Mouse (Mus musculus) spleen, adult 18-20 months (tissue): ENCODE measurements around the gene Plpp1.
A peak's percentile ranks its signal among the peaks of the same experiment; 100 is the strongest.

Experiments
- DNase-seq, 2 experiments: peaks; one replicate each; pipeline ENCODE4 v3.0.0; 2022; ENCODE audit warnings: mixed read lengths in 2 of 2

Plpp1 gene

DNA sequence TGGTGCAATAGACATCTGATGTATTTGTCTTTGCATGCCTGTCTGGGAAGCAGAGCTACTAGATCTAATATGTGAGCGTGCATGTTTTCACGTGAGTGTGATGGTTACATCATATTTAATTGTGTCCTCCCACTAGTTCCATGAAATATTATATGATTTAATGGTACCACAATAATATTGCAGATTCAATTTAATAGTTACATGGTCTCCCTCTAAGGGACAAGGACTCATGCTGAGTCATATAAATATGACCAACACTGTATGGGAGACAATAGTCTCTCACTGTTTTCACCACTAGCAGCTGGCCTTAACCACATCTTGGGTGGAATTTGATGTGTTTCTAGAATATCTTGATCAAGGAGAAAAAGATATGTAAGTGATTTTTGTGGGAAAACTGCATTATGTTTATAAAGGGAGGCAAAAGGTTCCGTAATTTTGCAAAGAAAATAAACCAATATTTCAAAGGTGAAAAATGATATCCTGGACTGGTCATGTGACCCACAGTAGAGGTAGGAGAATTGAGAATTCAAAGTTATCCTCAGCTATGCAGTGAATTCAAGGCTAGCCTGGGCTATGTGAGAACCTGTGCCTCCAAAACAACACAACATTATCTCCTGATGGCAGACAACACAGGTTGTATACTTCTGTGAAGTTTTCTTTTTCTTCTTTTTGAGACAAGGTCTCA is 26.5 kb upstream of the Plpp1 start:
- no peak for DNase-seq

DNA sequence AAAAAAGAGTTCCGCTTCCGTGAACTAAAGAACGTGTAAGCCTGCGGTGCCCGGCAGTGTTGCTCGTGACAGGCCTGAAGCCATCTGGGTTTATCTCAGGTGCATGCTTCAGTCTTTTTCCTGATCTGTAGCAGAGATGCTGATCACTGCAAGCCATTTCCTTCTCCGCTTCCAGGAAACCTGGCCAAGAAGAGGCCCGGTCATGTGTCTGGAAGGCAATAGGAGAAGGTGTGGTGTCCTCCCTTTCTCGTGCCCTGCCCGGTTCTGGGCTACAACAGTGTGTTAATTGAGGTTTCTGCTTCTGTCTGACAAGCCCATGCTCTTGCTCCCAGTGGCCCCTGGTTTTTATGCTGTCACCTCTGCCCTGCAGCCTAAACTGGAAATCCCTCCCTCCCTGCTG is 24.7 kb upstream of the Plpp1 start:
- DNase-seq: no peak

DNA sequence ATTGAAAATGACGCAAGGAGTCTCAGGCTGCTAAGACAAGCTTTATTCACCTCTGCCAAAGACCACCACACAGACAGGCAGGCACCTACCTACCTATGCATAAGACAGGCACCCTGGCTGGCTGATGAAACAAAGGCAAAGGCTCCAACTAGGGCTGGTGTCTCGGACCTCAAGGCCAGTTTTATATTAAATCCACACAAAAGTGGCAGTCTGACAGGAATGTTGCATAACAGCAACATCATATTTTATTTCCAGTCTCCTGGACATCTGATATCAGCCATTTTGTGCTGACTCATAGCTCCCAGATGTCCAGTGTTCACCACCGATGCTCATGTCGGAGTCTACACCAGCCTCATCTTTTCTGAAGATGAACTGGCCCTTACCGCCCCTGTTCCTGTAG is 22.2 kb upstream of the Plpp1 start:
- no peak for DNase-seq

DNA sequence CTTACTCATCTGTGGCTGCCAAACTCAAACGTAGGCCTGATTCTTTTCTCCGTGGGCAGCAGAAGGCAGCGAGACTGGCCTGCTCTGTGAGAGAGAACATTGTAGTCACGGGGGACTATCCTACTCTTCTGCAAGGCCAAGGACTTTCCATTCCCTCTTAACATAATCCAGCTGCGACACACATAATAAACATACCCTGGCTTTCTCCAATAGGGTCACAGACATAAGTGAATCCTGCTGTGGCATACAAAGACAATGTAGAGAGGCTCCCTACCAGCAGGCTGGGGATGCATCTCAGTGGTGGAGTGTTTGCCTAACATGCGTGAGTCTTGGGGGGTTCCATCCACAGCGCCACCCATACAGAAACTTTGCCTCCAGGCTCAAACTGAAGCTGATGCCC is 15.3 kb upstream of the Plpp1 start:
- no peak for DNase-seq

DNA sequence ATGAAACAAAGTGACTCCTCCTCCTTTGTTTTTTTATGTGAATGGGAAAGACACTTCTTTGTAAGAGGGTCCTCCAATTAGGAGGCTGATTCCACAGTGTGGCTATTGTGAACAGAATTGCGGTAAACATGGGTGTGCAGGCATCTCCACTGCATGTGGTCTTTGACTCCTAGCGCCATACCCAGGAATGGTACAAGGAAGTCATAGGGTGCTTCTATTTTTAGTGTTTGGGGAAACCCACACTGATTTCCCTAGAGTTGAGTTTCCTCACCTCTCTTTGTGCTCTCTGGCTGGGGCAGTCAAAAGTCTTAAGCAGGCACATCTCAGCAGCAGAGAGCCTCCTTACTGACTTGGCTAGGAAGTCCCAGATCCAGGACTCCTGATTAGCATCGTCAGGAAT is 14.4 kb upstream of the Plpp1 start:
- DNase-seq: no peak

DNA sequence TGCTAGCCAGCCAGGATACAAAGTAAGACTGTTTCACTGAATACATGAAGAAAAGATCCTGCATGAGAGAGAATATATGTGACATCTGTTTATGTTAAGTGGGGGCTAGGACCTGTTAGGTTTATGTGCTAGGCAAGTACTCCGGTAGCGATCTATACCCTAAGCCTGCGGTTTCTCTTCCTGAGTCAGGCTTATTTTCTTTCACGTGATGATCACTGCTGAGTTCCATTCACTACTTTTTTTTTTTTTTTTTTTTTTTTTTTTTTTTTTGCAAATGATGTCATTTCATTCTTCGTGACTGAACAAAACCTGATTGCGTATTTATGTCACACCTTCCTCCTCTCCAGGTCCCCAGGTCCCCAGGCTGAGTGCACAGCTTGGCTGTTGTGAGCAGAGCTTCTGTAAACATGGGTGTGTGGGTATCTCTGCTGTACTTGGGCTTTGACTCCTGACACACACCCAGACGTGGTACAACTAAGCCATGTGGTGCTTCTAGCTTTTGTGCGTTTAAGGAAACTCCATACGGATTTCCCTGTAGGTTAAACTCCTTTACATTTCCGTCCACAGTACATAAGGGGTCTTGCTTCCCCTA is 13.6 kb upstream of the Plpp1 start:
- no peak for DNase-seq

DNA sequence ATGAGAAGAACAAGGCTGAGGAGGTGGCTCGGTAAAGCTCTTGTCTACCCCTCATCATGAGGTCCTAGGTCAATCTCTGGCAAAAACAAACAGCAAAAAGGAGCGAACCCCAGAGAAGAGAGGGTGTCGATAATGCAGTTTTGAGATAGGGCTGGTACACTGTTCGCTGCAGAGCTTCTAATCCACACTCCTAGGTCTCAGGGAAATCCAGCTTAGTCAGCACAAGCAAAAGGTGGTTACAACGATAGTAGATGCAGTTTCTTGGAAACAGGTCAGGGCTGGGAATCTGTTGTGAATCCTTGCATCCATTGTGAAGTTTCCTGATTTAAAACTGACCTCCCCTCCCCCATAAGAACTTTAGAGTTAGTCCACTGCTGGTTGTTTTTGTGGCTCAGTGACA is 9.8 kb upstream of the Plpp1 start:
- no peak for DNase-seq

DNA sequence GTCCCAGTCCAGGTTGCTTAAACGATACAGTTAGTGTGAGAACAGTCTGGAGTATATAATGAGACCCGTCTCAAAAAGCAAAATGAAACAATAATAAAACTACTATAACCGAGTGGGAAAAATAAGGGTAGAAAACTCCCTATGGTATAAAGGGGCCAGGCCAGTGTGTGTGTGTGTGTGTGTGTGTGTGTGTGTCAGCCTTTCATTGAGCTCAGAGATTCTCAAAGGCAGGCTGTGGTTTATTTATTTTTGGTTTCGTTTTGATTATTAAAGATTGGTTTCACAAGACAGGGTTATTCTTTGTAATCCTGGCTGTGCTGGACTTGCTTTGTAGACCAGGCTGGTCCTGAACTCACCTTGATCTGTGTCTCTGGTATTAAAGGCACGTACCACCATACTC is 8.7 kb upstream of the Plpp1 start:
- no peak for DNase-seq

DNA sequence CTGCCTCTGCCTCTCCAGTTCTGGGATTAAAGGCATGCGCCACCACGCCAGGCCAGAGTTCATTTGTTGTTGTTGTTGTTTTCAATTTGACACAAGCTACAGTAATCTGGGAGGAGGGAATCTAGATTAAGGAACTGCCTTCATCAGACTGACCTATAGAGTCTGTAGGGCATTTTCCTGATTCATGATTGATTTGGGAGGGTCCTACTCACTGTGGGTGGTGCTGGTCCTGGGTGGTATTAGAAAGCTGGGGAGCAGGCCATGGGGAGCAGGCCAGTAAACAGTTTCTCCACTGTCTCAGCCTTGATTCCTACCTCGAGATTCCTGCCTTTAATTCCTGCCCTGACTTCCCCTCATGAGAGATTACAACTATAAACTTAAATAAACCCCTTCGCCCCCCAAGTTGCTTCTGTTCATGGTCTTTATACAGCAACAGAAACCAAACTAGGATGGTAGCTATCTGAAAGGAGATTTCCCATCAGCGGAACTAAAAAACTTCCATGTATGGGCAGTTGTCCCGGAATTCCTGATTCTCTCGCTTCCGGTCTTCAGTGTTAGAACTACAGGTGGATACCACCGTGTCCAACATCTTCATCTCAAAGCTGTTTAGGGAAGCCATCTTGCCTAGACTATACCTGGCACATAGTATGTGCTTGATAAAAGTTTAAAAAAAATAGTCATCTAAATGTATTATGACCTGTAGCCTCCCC is 2.2 kb upstream of the Plpp1 start:
- DNase-seq: no peak

DNA sequence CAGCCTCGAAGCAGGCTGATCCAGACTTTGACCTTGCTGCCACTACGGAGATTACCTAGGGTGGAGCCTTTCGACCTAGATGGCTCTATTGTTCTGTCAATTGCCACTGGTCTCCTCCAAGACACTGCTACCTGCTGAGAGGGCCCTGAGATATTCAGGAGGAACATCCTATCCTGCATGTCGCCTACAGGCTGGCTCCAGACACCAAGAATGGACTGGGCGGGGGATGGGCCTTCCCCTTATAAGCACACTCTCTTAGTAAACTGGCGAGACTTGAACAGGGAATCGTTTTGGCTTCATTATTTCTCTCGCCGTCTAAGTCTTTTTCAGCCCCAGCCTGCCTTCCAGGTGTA is 1.7 kb upstream of the Plpp1 start:
- DNase-seq: no peak

DNA sequence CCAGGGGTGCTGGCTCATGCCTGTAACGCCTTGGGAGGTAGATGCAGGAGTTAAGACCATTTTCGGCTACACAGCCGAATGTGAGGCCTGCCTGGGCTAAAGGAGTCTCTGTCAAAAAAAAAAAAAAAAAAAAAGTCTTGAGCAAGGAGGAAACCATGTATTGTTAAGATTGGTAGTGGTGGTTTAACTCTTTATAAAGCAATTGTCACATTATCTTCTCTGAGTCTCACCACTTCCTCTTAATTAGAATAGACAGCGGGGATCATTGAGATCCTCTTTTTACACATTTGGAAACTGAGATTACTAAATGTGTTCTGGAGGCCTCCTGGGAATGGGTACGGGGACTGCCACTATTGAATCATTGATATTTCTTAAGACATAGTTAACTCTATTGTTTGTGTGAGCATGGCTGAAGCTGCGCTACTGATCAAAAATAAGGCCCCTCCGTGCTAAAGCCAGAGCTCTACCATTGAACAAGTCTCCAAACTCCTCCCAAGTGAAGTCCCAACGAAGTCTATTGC is 811 bp upstream of the Plpp1 start:
- peak in 1 of 2 experiments; percentile 3 for DNase-seq

DNA sequence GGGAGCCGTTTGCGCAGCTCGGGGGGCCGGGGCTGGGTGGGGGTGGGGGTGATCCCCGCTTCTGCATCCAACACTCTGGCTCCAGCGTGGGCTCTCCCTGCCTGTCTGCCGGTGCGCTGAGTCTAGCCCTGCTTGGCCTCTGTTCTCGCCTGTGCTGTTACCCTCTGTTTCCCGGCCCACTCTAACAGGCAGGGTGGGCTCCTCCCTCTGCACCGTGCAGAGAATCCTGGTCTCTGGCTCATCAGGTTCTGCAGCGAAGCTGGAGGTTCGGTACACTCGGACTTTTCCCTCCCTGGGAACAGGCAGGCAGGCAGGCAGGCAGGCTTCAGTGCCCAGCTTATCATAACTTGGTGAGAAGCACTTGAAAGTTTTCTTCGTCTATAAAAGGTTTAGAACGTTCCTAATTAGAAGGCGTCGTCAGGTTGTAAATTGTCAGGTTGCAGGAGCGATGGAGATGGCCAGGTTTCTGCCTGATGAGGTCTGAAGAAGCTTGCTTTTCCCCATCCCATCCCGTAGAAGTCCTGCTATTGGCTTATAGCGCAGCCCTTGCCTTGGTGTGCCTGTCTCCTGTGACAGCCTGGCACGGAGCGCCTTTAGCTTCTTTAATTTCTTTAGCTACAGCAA is 901 bp downstream of the Plpp1 start:
- peak in 1 of 2 experiments; percentile 6 for DNase-seq

DNA sequence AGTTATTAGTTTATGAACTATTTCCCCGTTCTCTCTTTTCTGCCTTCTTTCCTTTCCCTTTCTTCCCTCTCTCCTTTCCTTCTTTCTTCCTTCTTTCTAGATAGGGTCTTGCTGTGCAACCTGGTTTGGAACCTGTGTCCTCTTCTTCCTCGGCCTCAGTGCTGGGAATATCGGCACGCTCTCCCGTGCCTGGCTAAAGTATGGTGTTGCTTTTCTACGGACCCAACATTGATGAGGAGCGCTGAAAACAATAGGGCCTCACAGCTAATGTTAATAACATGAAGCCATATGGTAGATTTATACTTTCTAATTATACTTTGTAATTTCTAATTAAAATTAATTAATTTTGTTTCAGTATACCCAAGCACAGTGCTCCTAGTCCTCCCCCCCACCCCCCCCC is 2.5 kb downstream of the Plpp1 start:
- DNase-seq: no peak

DNA sequence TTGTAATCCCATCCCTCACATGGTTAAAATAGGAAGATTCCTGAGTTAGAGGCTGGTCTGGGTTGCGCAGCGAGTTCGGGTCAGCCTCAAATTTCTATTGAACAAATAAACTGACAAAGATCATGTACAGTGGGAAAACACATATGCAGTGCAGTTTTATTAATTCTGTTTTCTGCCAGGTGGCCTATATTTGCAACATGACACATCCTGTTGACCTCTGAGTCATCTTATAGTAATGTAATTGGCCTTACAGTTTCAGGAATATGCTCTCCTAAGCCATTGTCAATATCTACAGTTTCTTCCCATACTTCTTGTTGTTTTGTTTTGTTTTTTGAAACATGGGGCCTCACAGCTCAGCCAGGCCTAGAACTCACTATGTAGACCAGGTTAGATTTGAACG is 3.1 kb downstream of the Plpp1 start:
- no peak for DNase-seq

DNA sequence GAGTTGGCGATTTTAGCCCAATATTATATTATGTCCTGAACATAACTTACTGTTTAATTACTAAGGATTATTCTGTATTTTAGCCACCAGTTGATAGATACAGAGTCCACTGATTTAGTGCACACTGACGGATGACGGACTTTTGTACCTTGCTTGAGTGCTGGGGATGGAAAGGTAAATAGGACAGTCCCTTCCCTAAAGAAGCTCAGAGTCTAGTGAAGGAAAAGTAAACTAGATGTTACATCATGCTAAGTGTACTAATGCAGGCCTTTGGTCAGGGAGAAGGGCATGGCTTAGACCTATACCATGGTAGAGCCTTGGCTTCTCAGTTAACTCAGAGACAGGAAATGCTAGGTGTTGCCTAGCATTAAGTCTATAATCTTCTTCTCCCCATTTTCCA is 4.9 kb downstream of the Plpp1 start:
- no peak for DNase-seq

DNA sequence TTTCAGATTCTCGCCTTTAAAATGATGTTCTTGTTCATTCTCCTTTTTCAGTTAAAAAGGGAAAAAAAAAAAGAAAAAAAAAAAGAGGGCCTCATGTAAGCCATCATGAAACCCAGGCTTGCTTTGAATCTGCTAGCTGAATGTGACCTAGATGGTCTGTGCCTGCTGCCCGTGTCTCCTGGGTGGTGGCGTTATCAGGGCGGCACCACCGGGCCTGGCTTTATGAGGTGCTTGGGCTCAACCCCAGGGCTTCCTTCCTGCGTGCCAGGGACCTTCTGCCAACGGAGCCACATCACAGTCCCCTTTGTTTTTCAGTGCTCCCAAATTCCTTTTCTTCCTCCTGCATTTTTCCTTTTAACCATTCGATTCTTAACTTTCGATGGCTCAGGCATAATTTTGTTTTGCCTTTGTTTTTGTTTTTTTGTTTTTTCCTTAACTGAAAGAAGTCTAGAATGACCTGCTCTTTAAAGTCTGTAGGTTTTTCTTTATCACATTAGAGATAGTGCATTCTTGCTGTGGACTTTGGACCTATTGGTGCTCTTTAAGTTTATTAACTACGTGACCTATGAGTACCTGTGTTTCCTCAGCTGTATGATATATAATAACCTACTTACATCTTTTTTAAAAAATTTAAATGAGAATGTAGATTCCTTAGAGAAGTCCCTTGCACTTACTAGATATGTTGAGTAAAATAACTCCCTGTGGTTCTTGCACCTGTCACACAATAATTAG is 7.5 kb downstream of the Plpp1 start:
- no peak for DNase-seq

DNA sequence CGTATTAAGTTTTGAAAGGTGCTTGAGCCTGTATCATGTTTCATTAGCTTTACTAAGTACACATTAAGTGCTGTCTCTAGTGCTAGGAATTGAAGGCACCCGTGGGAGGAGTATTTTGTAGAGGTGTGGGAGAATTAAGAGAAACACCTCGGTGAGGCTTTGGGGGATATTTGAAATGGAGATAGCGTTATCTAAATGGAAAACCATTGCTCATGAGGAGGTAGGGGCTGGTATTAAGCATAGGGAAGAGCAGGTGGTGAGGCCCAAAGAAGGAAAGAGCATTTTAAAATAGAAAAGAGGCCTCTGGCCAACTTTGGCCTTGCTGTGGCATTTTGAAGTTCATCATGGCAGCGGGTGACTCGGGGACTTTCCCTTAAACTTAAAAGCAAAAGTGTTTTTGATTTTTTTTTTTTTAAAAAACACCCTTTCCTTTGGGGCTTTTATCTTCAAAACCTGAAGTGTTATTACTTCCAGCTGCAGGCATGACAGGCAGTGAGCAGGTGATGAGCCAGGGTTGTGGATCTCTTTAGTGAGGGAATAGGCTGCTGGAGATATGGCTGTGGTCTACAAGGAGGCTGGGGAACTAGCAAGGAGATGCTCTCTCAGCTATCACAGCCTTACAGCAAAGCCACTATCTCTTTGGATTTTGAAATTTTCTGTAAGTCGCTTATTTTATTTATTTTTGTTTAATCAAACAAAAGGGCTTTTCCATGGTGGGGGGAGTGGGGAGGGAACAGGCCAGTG is 9.1 kb downstream of the Plpp1 start:
- no peak for DNase-seq

DNA sequence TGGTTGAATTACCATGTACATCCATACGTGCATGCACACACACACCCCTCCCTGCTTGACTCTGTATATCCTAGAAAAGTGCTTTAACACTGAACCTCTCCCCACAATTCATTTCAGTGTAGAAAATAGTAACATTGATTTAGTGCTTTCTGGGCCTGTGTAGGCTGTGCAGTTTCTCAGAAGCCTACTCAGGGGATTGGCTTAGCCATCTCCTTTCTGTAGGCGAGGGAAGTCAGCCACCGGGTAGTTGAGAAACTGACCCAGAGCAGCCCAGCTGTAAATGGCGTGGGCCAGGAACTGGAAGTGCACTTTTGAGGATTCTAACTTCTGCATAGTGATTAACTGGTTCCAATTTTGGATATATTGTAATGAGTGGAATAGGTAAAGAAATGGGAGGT is 9.7 kb downstream of the Plpp1 start:
- DNase-seq: no peak

DNA sequence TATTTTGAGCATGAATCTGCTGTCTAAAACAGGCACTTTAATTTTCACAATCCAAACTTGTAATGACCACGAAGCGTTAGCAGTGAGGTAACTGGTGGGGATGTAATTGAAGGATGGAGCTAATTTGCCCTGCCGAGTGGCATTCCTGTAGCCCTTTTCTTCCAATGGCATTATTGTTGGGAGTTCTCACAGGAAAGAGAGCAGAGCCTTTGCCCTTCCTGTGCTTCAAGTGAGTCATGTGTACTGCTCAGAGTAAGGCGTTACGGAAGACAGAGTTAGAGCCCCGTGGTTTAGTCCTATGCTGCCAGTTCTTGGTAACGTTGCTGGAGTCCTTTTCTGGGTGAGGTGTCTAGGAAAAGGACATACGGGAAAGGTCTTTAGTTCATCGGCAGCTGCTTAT is 10.2 kb downstream of the Plpp1 start:
- DNase-seq: no peak

DNA sequence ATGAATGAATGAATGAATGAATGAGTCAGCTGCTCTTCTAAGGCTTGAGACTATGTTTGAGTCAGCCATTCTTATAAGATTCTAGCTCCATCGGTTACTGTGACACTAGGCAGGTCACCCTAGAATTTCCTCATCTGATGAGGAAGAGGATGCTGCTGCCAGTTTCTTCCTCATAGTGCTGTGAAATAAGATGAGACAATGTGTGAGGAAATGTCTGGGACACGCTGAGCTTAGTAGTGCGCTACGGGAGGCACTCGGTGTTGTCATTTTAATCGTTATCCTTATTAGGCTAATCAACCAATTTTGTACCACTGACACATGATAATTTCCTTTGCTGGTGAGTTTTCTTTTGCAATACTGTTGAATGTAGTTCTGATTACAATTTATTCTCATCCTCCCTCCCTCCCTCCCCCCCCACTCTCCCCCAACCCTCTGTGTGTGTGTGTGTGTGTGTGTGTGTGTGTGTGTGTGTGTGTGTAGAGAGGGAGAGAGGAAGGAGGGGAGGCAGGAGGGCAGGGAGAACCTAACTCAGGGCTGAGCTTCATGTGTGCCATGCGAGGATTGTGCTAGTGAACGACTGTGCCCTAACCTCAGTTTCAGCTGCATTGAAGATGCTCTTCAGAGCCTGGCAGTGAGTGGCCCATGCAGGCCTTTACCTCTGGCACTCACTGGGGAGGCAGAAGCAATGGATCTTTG is 11.3 kb downstream of the Plpp1 start:
- no peak for DNase-seq

DNA sequence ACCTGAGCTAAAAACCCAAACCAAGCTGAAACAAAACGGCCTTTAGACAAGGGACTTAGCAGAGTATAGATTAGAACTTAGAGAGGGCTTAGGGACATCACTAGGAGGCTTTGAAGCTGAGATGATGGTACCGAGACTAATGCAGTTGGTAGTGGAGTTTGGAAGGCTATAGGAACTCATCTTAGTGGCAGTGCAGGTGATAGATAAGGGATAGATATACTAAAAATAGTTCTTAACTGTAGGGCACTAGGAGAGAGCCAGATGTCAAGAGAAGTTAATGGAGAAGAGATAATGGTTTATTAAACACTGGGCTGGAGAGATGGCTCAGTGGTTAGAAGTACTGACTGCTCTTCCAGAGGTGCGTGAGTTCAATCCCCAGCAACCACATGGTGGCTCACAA is 15.4 kb downstream of the Plpp1 start:
- no peak for DNase-seq

DNA sequence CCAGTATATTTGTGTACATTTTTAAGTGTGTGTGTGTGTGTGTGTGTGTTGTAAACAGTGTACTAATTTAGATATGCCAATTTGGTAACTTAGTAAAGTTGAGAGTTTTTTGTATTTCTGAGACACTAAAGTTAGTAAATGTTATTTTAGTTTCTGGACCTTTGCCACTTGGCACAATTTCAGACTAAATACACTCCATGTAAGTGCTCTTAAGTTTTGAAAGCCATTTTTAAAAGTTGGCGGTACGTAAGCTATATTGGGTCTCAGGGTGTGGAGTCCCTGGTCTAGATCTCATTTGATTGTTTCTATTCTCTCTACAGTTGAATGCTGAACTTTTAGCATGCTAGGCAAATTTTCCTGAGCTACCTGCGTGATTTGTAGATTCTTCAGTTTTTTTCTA is 17.5 kb downstream of the Plpp1 start:
- no peak for DNase-seq
